Mouse (Mus musculus): ENCODE results near the gene Tube1.
A peak's percentile ranks its signal among the peaks of the same experiment; 100 is the strongest.

Gene Tube1

GRCm38 (mm10) chr10:39133462-39134310 is at the start of gene Tube1, which contains the start of gene Fam229b:
TSS of gene Tube1 (plus strand) at chr10:39133976.
TSS of gene Fam229b (minus strand) at chr10:39133914.
- peak; percentile 95 for DNase-seq (ENCODE audit: low read depth)

GRCm38 (mm10) chr10:39096981-39097380 is 36.8 kb upstream of the Tube1 start:
- no peak for DNase-seq (ENCODE audit: low read depth)

- no peak for DNase-seq (ENCODE audit: low read depth)
Measured at GRCm38 (mm10) chr10:39098746-39099145, 35.0 kb upstream of the Tube1 start.

DNA sequence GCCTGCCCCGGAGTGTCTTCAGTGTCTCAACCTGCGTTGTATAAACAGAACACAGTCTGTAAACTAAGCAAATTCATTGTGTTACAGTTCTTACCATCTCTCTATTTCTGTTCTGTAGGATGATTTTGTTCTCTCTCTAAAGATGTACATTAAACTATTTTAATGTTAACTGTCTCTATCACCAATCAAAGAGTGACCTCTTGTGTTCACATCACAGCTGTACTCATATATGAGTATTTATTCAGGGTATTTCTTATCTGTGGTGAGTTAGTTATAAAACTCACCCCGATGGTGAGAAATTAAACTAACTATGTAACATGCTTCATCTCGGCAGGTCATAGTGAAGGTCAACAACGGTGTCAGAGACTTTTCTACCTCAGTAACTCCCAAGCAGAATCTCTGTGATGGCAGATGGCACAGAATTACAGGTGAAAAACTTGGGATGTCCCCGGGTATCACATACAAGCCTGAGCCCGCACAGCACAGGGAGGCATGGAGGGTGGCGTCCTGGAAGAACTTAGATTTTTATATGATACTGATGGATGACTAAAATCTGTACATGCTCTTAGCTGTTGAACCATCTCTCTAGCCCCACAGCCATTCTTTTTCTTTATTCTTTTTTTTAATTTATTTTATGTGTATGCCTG is 28.9 kb upstream of the Tube1 start:
- DNase-seq (ENCODE audit: low read depth), result no peak

DNA sequence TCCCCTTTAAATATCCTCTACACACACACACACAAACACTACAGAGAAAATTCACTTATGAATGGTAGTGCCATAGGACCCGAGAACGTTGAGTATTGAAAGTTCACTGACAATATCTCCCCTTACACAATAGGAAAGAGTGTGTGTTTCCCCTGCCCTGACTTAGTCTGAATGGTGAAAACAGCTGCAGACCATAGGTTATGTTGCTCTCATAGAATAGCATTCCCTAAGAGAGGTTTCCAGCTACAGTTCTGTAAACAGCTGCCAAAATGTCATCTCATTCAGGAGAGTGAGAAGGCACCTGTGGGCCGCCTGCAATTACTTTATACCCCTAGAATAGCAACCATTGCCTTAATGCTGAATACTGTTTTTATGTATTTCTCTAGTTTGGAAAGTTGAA is 27.4 kb upstream of the Tube1 start:
- DNase-seq (ENCODE audit: low read depth), result no peak

- DNase-seq (ENCODE audit: low read depth), result no peak
Measured at GRCm38 (mm10) chr10:39106935-39107334, 26.8 kb upstream of the Tube1 start.

GRCm38 (mm10) chr10:39108837-39109488 is 24.8 kb upstream of the Tube1 start:
- DNase-seq (ENCODE audit: low read depth), result no peak

DNA sequence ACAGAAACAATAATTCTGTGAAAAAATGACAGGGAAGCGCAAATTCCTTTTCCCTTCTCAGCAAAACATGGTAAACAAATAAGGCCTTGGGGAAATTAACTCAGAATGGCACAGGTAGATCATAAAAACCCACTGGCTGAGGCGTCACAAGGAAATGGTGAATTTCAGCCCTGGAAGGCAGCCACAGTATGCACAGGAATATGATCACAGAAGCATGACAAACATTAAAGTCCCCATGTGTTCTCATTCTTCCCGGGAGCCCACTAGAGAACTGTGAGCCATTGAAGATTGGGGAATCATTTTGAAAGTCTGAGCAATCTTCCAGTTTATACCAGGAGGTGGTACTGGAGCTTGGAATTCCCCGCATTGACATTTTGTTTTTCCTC is 24.3 kb upstream of the Tube1 start:
- no peak for DNase-seq (ENCODE audit: low read depth)

GRCm38 (mm10) chr10:39121412-39121811 is 12.4 kb upstream of the Tube1 start:
- peak; percentile 11 for DNase-seq (ENCODE audit: low read depth)

DNA sequence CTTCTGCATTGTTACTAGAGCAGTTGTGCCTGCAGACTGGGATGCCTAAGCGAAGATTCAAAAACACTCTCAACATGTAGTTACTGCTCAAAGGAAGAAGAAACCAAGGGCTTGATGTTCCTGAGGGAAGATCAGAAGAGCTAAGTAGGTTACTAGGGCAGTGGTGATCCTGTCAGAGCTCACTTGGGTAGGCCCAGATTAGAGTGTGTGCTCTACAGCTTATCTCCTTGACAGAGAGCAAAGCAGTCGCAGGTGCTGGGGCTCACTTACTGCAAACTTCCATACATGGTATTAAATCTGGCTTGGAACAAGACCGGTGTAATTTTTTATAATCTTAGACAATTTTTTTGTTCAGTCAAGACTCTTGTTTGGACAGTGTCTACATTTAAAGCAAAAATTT is 4.0 kb downstream of the Tube1 start:
- no peak for DNase-seq (ENCODE audit: low read depth)

- no peak for DNase-seq (ENCODE audit: low read depth)
Measured at GRCm38 (mm10) chr10:39138761-39139160, 5.0 kb downstream of the Tube1 start.

DNA sequence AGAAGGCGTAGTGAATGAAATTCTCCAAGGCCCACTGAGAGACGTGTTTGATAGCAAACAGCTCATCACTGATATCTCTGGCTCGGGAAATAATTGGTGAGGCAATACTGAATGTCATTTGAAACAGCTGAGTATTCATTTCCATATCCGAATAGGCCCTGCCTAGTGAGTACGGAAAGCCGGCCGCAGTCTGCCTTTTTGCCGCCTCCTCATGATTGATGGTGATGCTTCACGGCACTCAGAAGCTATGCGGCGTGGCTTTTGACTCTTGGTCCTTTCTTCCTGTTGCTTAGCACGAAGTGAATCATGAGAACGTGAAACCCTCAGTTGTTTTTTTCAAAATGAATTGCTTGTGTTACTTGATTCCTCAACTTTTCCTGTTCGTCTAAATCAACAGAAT is 7.1 kb downstream of the Tube1 start:
- DNase-seq (ENCODE audit: low read depth), result no peak

GRCm38 (mm10) chr10:39141401-39141800 is 7.6 kb downstream of the Tube1 start:
- DNase-seq (ENCODE audit: low read depth), result no peak

DNA sequence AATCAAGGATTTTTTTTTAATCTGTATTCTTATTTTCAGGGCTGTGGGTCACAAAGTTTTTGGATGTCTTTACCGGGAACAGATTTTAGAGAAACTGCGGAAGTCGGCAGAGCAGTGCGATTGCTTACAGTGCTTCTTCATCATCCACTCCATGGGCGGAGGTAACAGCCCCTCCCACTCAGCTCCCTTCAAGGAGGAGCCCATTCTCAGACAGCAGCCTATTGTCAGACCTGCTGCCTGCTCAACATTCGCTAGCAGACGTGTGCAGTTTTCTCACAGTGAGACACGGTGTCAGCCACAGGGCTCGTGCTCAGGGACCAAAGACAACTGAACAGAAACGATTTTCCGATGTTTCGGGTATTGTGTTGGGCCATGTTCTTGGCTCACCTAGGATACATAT is 8.4 kb downstream of the Tube1 start:
- DNase-seq (ENCODE audit: low read depth), result no peak

- no peak for DNase-seq (ENCODE audit: low read depth)
Measured at GRCm38 (mm10) chr10:39156719-39157118, 22.9 kb downstream of the Tube1 start.

- no peak for DNase-seq (ENCODE audit: low read depth)
Measured at GRCm38 (mm10) chr10:39157321-39157720, 23.5 kb downstream of the Tube1 start.

- DNase-seq (ENCODE audit: low read depth), result no peak
Measured at GRCm38 (mm10) chr10:39158306-39158705, 24.5 kb downstream of the Tube1 start.

DNA sequence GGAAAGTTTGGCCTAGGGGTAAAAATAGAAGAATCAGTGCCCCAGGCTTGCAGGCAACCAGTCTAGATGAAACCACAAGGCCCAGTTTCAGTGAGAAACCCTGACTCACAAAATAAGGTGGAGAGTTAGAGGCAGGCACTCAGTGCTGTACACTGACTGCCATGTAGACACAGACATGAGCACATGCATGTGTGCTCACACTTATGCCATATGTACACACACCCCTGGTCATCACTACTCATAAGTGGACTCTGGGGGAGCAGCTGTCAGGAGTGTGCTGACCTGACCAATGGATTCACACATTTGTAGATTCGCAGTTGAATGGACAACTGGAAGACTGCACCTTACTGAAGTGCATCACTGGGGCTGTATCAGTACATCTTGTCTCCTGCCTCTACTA is 27.6 kb downstream of the Tube1 start:
- DNase-seq (ENCODE audit: low read depth), result no peak

- no peak for DNase-seq (ENCODE audit: low read depth)
Measured at GRCm38 (mm10) chr10:39162666-39163484, 29.1 kb downstream of the Tube1 start.

DNA sequence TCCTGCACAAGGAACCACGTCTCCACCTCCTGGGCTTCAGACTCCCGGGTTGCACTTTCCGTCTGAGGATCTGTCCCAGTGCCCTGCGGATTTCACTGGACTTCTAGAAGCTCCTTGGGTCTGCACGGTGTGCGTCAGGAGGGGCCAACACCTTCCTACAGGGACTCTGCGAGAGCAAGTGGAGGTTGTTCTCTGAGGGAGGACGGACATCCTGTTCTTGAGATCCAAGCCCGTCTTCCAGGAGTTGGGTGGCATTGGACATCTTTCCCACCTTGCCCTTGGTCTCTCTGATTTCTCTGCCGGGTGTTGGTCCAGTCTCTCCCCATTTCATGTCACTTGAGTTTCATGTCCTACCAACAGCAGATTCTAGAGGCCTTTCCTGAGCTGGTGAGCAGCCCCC is 29.9 kb downstream of the Tube1 start, which contains the start of gene Ccn6:
TSS of gene Ccn6 (minus strand) at position 101 of the 400 bp plus-strand sequence.
- DNase-seq (ENCODE audit: low read depth), result no peak

DNA sequence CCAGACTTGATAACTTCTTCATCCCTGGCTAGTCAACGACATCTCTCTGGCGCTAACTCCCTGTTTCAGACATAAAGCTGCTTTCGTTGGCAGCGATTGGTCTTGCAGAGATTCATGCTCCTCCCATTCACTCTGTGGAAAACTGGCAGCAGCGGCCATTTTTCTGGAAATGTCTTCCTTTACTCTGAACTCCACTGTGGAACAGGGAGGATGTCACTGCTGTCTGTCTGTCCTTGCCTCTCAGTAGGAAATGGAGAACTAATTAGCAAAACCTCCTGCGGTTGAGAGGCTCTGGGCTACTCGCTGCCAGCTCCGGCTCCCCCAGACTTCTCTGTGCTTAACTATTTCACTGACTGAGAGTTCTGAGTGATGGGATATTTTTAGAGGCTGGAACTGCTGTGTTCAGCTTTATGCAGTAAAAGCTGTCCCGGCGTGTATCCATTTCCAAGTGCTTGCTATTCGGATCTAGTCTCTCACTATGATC is 31.9 kb downstream of the Tube1 start:
- no peak for DNase-seq (ENCODE audit: low read depth)

- no peak for DNase-seq (ENCODE audit: low read depth)
Measured at GRCm38 (mm10) chr10:39167611-39168010, 33.8 kb downstream of the Tube1 start.

Measured in naive thymus-derived CD4-positive, alpha-beta T cell, adult 2 months (primary cell).